Mouse (Mus musculus) heart, embryonic 14.5 days (tissue): ENCODE data around the gene Emsy. TPM values are rescaled to one million over a fixed set of nuclear protein-coding genes. Genes with fewer than 3 reads are reported as not detected.

Source experiments
- ATAC-seq: fragments of 200-750 bp; cut with Nextera tagmentation; 2 replicates; pipeline ENCODE4 v1.8.0; 2017; ENCODE audit warnings: low read depth, moderate TSS enrichment; ENCODE audit not compliant: insufficient number of reproducible peaks, insufficient read depth, low FRiP score
- H3K27ac ChIP-seq, 2 experiments: fragments of 200-500 bp in 1 of 2; fragments of 300-500 bp in 1 of 2; sonication (generic) in 1 of 2; replicated peaks in 1 of 2; 2 replicates each; pipeline ENCODE4 v1.5.1; 2012 to 2014; ENCODE audit warnings: low read depth in 2 of 2, low read length in 2 of 2, control low read depth in 1 of 2, mild to moderate bottlenecking in 1 of 2, mixed read lengths in 1 of 2; ENCODE audit not compliant: control insufficient read depth in 1 of 2, insufficient read depth in 1 of 2
- H3K27me3 ChIP-seq: fragments of 300-500 bp; sonication (generic); 2 replicates; pipeline ENCODE4 v1.6.1; 2014; ENCODE audit warnings: mild to moderate bottlenecking, low read length, control low read depth; ENCODE audit not compliant: control insufficient read depth, insufficient read depth
- H3K36me3 ChIP-seq: fragments of 300-500 bp; sonication (generic); 2 replicates; pipeline ENCODE4 v1.6.1; 2014; ENCODE audit warnings: mild to moderate bottlenecking, control low read depth, low read length, mixed read lengths; ENCODE audit not compliant: control insufficient read depth, insufficient read depth
- H3K4me1 ChIP-seq, 2 experiments: fragments of 200-500 bp in 1 of 2; fragments of 300-500 bp in 1 of 2; sonication (generic) in 1 of 2; 2 replicates each; pipeline ENCODE4 v1.6.1; 2012 to 2014; ENCODE audit warnings: low read length in 2 of 2, control low read depth in 1 of 2, mixed read lengths in 1 of 2; ENCODE audit not compliant: control insufficient read depth in 2 of 2, insufficient read depth in 2 of 2
- H3K4me2 ChIP-seq: fragments of 300-500 bp; sonication (generic); 2 replicates; pipeline ENCODE4 v1.6.1; 2014; ENCODE audit warnings: mild to moderate bottlenecking, low read length
- H3K4me3 ChIP-seq, 2 experiments: fragments of 200-500 bp in 1 of 2; fragments of 300-500 bp in 1 of 2; sonication (generic) in 1 of 2; 2 replicates each; pipeline ENCODE4 v1.5.1; 2012 to 2014; ENCODE audit warnings: low read length in 2 of 2, mild to moderate bottlenecking in 2 of 2, control low read depth in 1 of 2, low read depth in 1 of 2, moderate library complexity in 1 of 2; ENCODE audit not compliant: control insufficient read depth in 1 of 2, insufficient read depth in 1 of 2
- H3K9ac ChIP-seq: fragments of 300-500 bp; sonication (generic); 2 replicates; pipeline ENCODE4 v1.6.1; 2014; ENCODE audit warnings: mild to moderate bottlenecking, low read length
- H3K9me3 ChIP-seq: fragments of 300-500 bp; sonication (generic); 2 replicates; pipeline ENCODE4 v1.6.1; 2016; ENCODE audit warnings: low read length, control low read depth; ENCODE audit not compliant: control insufficient read depth
- WGBS: fragments of 180-500 bp; shearing (Covaris S2); extraction: QIAGEN DNeasy Blood & Tissue Kit; methylation state at CpG from one replicate; pipeline ENCODE4 v1.1.7; 2014; 5-methylcytosine and 5-hydroxymethylcytosine counted together
- polyA plus RNA-seq: library from polyadenylated mRNA; unstranded; fragments of >200 nt; fragmentation: Nextera tagmentation; extraction: Ambion mirVana; gene quantifications from 2 replicates; pipeline ENCODE4 v1.2.1, GENCODE M21; 2014

The Emsy gene
- polyA plus RNA-seq, 1 experiment from 2014 or later: 32.7 TPM

- H3K9me3 ChIP-seq: no peaks in the 10 kb centered on the region
- no peaks in the 10 kb centered on the region for H3K27me3 ChIP-seq
- no peaks in the 10 kb centered on the region for H3K4me1 ChIP-seq
- no peak overlapping the region for H3K4me3 ChIP-seq
- peak; percentile 55; the same call in 1 of the 2 replicates for ATAC-seq
- 60% methylated on average over 9 of the region's 9 CpGs for WGBS
- peak overlapping the region; percentile 13 to 39; a peak in 3 of 4 replicates for H3K27ac ChIP-seq
- no peak overlapping the region for H3K4me2 ChIP-seq
- H3K36me3 ChIP-seq: no peaks in the 10 kb centered on the region
- H3K9ac ChIP-seq: no peak overlapping the region
Observed at GRCm38 (mm10) chr7:98564607-98565364, 91.8 kb downstream of the Emsy start.

GRCm38 (mm10) chr7:98563991-98564390 lies 92.6 kb downstream of the Emsy start:
- Histone ChIP-seq H3K4me1 (no peaks in the 10 kb centered on the region), H3K27ac (peak overlapping the region in 1 of 2 experiments; percentile 39; a peak in 2 of 4 replicates), H3K36me3 (no peaks in the 10 kb centered on the region), H3K9me3 (no peaks in the 10 kb centered on the region), H3K9ac (no peak overlapping the region), H3K4me3 (no peak overlapping the region), H3K27me3 (no peaks in the 10 kb centered on the region), H3K4me2 (no peak overlapping the region)
- 88% methylated on average over 6 of the region's 6 CpGs for WGBS
- no peak for ATAC-seq

DNA sequence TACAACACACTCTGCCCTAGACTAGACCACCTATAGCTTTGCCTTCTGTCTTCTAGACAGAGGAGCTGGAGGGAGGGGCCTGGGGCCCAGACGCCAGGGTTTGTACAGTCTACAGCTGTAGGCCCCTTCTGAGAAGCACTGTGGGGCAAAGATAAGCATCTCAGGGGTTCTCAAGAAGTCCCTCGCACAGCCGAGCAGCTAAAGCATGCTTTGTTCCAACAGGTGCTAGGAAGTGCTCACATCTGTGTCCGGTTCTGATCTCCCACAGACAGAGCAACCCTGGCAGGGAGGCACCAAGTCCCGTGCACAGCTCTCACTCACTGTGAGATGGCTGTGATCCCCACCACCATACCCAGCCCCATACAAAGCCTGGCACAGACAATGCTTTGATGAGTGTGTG lies 93.6 kb downstream of the Emsy start:
- Histone ChIP-seq H3K27ac (no peak overlapping the region), H3K9me3 (no peaks in the 10 kb centered on the region)
- ATAC-seq: no peak

DNA sequence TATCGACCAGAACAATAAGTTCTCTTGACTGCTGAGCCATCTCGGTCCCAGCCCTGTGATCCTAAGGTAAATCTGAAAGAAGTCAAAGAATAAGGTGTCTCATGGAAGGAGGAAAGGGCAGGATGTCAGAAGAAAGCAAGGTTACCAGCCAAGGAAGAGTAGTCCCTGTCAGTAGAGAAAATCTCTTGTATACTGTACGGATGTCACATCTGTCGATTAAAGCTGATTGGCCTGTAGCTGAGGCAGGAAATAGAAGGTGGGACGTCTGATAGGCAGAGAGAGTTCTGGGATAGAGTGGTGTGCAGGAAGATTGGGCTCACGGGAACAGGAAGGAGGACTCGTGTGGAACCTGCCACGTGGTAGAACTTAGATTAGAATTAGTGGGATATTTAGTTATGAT lies 94.4 kb downstream of the Emsy start:
- H3K9ac ChIP-seq: no peak overlapping the region
- H3K27ac ChIP-seq: no peak overlapping the region
- H3K36me3 ChIP-seq: no peaks in the 10 kb centered on the region
- WGBS: 74% methylated on average over 8 of the region's 8 CpGs
- no peaks in the 10 kb centered on the region for H3K9me3 ChIP-seq
- no peak overlapping the region for H3K4me3 ChIP-seq
- no peak for ATAC-seq
- peaks cover 0 to 8% of the 10 kb centered on the region in 2 experiments; a peak in 2 of 4 replicates for H3K4me1 ChIP-seq
- H3K4me2 ChIP-seq: no peak overlapping the region
- H3K27me3 ChIP-seq: no peaks in the 10 kb centered on the region

More for the DNA sequence above, 93.6 kb downstream of the Emsy start:
- peaks cover 0 to 3% of the 10 kb centered on the region in 2 experiments; a peak in 1 of 4 replicates for H3K4me1 ChIP-seq
- WGBS: 76% methylated on average over 5 of the region's 5 CpGs
- no peak overlapping the region for H3K9ac ChIP-seq
- no peak overlapping the region for H3K4me2 ChIP-seq
- no peaks in the 10 kb centered on the region for H3K27me3 ChIP-seq
- H3K4me3 ChIP-seq: no peak overlapping the region
- no peaks in the 10 kb centered on the region for H3K36me3 ChIP-seq

DNA sequence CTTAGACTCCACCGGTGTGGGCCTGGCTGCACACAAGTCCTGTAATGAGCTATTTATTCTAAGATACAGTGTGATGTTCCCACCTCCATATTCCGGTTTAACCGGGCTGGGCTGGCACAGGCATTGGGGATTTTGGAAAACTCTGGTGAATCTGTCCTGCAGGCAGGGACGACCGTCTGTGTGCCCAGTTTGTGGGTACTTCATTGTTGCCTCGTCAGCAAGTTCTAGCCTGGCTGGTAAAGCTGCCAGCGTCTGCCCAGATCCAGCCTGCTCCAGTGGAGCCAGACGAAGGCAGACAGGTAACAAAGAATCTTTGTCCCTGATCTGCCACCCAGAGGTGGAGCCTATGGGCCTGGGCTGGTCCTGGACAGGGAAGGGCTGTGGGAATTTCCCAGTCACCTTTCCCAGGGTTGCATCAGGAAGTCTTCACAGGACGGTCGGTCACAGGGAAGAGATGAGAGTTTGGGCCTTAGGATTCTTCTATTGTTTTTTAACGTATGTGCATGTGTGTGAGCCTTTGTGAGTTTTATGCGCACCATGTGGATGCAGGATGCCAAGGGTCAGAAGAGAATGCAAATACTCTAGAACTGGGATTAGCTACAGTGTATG lies 94.9 kb downstream of the Emsy start:
- Histone ChIP-seq H3K9me3 (no peaks in the 10 kb centered on the region), H3K36me3 (no peaks in the 10 kb centered on the region), H3K4me2 (no peak overlapping the region), H3K27ac (no peak overlapping the region), H3K4me3 (no peak overlapping the region), H3K9ac (no peak overlapping the region), H3K4me1 (peaks cover 0 to 10% of the 10 kb centered on the region in 2 experiments; a peak in 2 of 4 replicates), H3K27me3 (no peaks in the 10 kb centered on the region)
- ATAC-seq: no peak
- 82% methylated on average over 12 of the region's 12 CpGs for WGBS

DNA sequence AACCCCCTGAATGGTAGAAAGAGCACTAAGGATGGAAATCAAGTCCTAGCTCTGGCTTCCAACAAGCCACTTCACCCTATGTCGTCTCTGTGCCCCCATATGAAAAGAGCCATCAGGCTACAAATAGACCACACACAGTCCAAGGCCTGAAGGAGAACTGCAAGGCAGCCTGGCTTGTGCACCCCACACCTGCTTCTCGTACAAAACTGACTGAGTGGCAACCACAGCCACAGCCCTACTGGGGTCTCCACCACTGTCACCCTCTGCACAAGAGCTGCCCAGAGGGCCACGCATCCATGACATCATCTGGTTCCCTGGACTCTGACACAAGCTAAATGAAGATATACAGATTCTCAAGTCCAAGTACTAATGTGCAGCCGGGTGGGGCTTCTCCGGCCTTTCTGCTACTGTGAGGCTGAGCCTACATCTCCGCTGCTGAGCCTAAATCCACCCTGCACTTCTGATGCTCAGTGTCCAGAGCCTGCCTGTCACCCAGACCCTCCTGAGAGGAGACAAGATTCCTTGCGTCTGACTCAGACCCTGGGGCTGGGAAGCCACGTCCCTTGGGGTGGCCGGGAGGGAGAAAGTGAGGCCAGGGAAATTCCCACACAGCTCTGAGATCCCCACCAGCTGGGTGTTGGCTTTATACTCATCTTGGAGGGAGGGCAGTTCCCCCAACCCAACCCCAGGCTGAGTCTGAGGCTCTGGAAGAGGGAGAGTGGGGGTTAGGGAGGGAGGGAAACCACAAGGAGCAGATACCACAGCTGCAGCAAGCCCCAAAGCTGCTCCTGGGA lies 98.3 kb downstream of the Emsy start:
- Histone ChIP-seq H3K4me3 (no peak overlapping the region), H3K4me1 (peaks cover 0 to 12% of the 10 kb centered on the region in 2 experiments; a peak in 2 of 4 replicates), H3K9ac (no peak overlapping the region), H3K36me3 (no peaks in the 10 kb centered on the region), H3K4me2 (no peak overlapping the region), H3K9me3 (no peaks in the 10 kb centered on the region), H3K27ac (no peak overlapping the region), H3K27me3 (no peaks in the 10 kb centered on the region)
- 62% methylated on average over 9 of the region's 9 CpGs for WGBS
- ATAC-seq: no peak

DNA sequence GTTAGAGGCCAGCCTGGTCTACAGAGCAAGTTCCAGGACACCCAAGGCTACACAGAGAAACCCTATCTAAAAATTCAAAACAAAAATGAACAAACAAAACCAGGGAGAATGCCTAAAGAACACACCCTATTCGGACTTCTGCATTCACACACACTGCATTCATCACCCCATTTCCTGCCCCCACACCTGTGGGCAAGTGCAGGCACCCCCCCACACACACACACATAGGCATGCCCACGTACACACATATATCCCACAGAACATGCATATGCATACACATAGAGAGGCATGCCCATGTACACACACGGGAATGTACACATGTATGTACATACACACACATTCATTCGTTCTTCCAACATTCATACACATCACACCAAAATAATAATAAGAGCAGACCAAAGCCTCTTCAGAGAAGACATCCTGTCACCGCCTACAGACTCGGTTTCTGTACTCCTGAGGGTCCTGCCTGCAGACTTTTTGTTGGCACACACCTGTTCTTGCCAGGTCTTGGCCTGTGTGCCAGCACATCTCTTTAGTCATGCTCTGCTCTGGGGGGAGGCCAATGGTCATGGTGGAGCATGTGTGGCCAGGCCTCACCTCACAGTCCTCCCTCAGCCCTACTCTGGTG lies 99.7 kb downstream of the Emsy start:
- H3K4me1 ChIP-seq: peaks cover 4 to 15% of the 10 kb centered on the region in 2 experiments; a peak in 3 of 4 replicates
- no peak for ATAC-seq
- H3K27ac ChIP-seq: no peak overlapping the region
- H3K4me2 ChIP-seq: no peak overlapping the region
- H3K36me3 ChIP-seq: no peaks in the 10 kb centered on the region
- H3K9ac ChIP-seq: no peak overlapping the region
- 88% methylated on average over 6 of the region's 6 CpGs for WGBS
- H3K9me3 ChIP-seq: no peaks in the 10 kb centered on the region
- no peak overlapping the region for H3K4me3 ChIP-seq
- no peaks in the 10 kb centered on the region for H3K27me3 ChIP-seq
